Mouse (Mus musculus): ENCODE measurements around the gene Ksr2. TPM values are rescaled to one million over a fixed set of nuclear protein-coding genes. Genes with fewer than 3 reads are reported as not detected.

The Ksr2 gene
- polyA plus RNA-seq, 1 experiment from 2014 or later = 0.15 TPM

DNA sequence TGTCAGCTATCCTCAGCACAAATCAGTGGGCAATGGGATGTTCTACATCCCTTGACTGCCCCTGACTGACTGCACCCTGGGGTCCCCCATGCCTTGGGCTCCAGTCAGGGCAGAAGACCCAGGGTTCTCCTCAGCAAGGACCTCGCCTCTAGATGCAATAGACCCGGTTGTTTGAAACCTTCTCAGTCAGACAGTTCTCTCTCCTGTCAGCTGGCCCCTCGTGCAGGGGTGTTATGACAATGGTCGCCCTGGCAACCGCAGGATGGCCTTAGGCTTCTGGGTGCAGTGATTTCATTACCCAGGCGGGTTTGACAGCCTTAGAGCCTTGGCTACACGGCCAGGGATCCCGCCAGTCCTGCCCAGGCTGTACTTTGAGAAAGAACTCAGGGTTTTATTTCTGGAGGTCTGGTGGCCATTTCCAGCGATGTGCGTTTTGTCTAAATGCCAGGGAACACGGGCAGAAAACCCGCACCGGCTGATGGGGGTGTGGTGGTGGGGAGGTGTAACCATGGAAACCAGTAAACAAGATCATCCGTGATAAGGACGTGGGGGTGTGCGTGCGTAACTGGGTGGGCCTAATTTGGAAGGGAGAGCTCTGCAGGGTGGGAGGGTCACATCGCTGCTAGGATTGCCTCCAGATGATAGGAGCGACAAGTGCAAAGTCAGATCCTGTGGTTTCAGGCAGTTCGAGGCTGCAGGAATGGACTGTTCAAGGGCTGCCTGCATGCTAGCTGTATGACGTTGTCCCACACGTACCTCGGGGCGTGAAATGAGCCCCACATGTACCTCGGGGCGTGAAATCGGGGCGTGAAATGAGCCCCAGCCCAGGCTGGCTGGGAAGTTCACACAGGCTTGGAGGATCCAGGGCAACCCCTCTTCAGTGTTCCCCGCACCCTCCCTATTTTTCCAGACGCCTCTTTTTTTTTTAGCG lies 79.4 kb downstream of the Ksr2 start:
- Histone ChIP-seq H3K4me2 (replicated peaks) (peak overlapping the region; percentile 44), H3K36me3 (no peaks in the 10 kb centered on the region), H3K27me3 (peaks cover 2% of the 10 kb centered on the region; the same call in 1 of the 2 replicates), H3K27ac (no peak overlapping the region), H3K4me3 (no peak overlapping the region; the same call in 1 of the 2 replicates), H3K9me3 (no peaks in the 10 kb centered on the region), H3K9ac (0 out of 2 replicates have a peak overlapping the region, but pooled peaks have one; percentile 10), H3K4me1 (peaks cover 10% of the 10 kb centered on the region)
- no peak; the same call in 1 of the 2 replicates for ATAC-seq (ENCODE audit: low FRiP score, low read depth)
- WGBS = 24% methylated on average over 31 of the region's 31 CpGs

DNA sequence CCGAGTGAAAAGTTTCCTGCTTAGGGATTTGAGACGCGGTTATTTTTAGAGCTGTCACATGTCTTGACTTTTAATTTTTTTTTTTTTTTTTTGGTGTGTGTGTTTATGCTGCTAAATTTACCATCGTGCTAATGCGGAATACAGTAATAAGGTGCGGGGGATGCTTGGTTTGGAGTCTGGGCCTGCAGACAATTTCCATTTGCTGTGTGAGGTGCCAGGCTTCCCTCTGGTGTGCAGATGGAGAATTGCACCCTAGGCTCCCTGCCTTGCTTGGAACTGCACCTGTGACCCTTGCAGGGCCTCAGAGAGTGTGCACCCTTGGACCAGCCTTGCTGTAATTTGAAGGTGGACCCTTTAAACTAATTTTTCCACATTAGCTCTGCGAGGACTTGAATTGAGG lies 80.1 kb downstream of the Ksr2 start:
- H3K9ac ChIP-seq = no peak overlapping the region

DNA sequence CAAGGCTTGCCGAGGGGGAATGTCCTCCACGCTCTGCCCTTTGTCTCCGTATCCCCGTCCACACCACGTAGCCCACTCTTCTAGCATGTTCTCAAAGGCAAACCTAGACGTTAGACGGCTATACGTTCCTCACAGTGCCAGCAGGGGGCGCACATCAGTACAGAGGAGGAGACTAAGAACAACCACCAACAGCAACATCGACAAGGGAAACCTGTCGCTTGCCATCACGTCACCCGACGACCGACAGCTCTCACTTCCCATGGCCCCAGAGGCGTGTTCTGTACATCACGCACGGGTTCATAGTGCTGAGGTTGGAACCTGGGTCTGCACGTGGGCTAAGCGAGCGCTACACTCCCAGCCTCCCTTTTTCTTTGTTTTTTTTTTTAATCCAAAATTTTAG lies 83.3 kb downstream of the Ksr2 start:
- Histone ChIP-seq H3K27me3 (peaks cover 2% of the 10 kb centered on the region; the same call in 1 of the 2 replicates), H3K27ac (no peak overlapping the region), H3K9ac (no peak overlapping the region), H3K9me3 (no peaks in the 10 kb centered on the region), H3K36me3 (no peaks in the 10 kb centered on the region), H3K4me1 (peaks cover 10% of the 10 kb centered on the region), H3K4me2 (replicated peaks) (no peak overlapping the region), H3K4me3 (no peak overlapping the region)
- ATAC-seq (ENCODE audit: low FRiP score, low read depth) = no peak
- WGBS = 65% methylated on average over 21 of the region's 21 CpGs

More for the DNA sequence above, 80.1 kb downstream of the Ksr2 start:
- WGBS = 21% methylated on average over 7 of the region's 7 CpGs
- ATAC-seq (ENCODE audit: low FRiP score, low read depth) = peak; percentile 69; the same call in 1 of the 2 replicates
- Histone ChIP-seq H3K27ac (no peak overlapping the region), H3K4me3 (no peak overlapping the region), H3K27me3 (peaks cover 2% of the 10 kb centered on the region; the same call in 1 of the 2 replicates), H3K4me2 (replicated peaks) (peak overlapping the region; percentile 44), H3K9me3 (no peaks in the 10 kb centered on the region), H3K36me3 (no peaks in the 10 kb centered on the region), H3K4me1 (peaks cover 10% of the 10 kb centered on the region)

DNA sequence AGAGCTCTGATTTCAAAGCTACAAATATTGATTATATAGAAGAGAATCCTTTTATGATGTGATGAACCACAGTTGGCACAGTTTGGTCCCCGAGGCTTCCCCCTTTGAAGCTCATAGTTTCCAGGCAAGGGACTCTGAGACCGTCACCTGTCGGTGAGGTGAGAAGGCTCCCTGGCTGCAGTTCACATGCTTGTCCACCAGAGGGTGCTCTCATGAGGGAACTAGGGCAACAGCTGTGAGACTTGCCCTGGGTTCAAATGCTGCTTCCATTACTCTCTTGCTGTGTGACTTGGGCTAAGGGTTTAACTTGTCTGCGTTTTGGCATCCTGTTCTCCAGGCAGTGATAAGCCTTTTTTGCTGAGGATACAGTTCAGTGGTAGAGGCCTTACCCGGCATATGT lies 88.8 kb downstream of the Ksr2 start:
- H3K9me3 ChIP-seq = no peaks in the 10 kb centered on the region
- ATAC-seq (ENCODE audit: low FRiP score, low read depth) = no peak
- H3K36me3 ChIP-seq = no peaks in the 10 kb centered on the region
- H3K9ac ChIP-seq = no peak overlapping the region
- H3K4me1 ChIP-seq = no peaks in the 10 kb centered on the region
- no peak overlapping the region for H3K27ac ChIP-seq
- no peaks in the 10 kb centered on the region for H3K27me3 ChIP-seq
- 87% methylated on average over 5 of the region's 5 CpGs for WGBS
- no peak overlapping the region for H3K4me2 ChIP-seq (replicated peaks)
- H3K4me3 ChIP-seq = no peak overlapping the region

DNA sequence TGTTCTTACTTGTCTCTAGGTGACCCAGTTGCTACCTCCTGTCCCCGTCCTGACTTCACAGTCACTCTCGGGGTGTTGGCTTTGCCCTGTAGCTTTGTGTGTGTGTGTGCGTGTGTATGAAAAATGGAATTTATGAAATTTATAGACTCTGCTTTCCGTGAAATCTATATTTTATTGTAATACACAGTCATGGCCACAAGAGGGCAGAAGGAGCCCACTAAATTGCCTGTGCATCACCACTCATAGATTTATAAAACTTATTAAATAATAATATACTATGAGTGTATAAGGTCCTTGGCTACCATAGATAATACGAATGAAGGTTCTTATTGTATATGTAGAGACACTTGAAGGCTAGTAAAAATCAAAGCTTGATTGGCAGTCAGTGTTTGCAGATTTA lies 90.6 kb downstream of the Ksr2 start:
- Histone ChIP-seq H3K9me3 (no peaks in the 10 kb centered on the region), H3K36me3 (no peaks in the 10 kb centered on the region), H3K27me3 (no peaks in the 10 kb centered on the region), H3K4me3 (no peak overlapping the region), H3K9ac (no peak overlapping the region), H3K4me1 (no peaks in the 10 kb centered on the region), H3K4me2 (replicated peaks) (no peak overlapping the region), H3K27ac (no peak overlapping the region)
- 89% methylated on average over 5 of the region's 5 CpGs for WGBS
- no peak for ATAC-seq (ENCODE audit: low FRiP score, low read depth)

DNA sequence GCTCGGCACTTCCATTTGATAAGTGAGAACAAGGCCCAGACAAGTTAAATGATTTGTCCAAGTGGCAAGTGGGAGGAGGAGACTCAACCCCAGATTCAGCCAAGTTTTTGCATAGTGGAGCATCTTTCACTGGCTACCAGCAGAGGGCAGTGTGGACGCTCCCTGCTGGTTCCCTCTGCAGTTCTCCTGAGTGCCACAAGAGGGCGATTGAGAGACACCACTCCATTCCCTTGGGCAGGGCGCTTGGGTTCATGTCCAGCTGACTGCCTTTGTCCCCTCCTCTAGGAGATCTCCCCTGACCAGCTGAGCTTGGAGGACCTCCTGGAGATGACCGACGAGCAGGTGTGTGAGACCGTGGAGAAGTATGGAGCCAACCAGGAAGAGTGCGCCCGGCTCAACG lies 91.4 kb downstream of the Ksr2 start:
- WGBS = 71% methylated on average over 10 of the region's 10 CpGs
- no peaks in the 10 kb centered on the region for H3K9me3 ChIP-seq

DNA sequence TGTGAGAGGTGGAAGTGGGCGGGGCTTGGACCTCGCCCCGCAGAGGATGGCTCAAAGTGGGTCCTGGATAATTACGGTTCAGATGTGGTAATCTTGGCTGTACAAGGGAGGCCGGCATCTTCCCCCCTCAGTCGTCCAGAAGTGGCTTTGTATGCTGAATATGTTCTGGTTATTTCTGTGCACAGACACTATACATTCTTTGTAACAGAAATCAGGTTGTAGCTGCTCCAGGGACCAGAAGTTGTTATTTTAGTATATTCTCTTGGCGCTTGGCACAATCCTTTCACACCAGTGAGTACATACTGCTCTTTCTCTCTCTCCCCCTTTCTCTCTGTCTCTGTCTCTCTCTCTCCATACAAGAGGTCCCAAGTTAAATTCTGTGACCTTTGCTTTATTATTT lies 92.0 kb downstream of the Ksr2 start:
- no peaks in the 10 kb centered on the region for H3K36me3 ChIP-seq
- WGBS = 82% methylated on average over 7 of the region's 7 CpGs
- H3K27me3 ChIP-seq = no peaks in the 10 kb centered on the region
- no peak overlapping the region for H3K9ac ChIP-seq
- no peak overlapping the region for H3K4me2 ChIP-seq (replicated peaks)
- ATAC-seq (ENCODE audit: low FRiP score, low read depth) = no peak
- H3K4me3 ChIP-seq = no peak overlapping the region
- no peak overlapping the region for H3K27ac ChIP-seq
- H3K9me3 ChIP-seq = no peaks in the 10 kb centered on the region
- peaks cover 4% of the 10 kb centered on the region; the same call in 1 of the 2 replicates for H3K4me1 ChIP-seq

More for the DNA sequence above, 91.4 kb downstream of the Ksr2 start:
- ATAC-seq (ENCODE audit: low FRiP score, low read depth) = no peak
- no peak overlapping the region for H3K4me2 ChIP-seq (replicated peaks)
- H3K27me3 ChIP-seq = no peaks in the 10 kb centered on the region
- no peak overlapping the region for H3K9ac ChIP-seq
- peaks cover 4% of the 10 kb centered on the region; the same call in 1 of the 2 replicates for H3K4me1 ChIP-seq
- H3K36me3 ChIP-seq = no peaks in the 10 kb centered on the region
- no peak overlapping the region for H3K27ac ChIP-seq
- no peak overlapping the region for H3K4me3 ChIP-seq

DNA sequence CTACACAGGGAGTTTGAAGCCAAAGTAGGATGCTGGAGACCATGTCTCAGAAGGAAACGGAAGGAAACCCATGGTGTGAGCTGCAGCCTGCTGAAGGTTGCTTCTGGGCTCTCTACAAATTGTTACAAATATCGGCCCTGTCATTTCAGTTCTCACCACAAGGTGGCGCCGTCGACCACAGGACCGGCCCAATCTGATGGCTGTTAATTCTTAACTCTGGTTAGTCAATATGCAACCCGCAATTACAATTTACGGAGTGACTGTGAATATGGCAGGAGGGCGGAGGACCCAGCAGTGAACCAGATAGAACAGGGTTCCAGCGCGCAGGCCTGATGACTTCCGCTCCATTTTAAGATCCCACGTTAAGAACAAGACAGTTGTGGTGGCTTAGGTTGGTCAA lies 92.6 kb downstream of the Ksr2 start:
- no peak overlapping the region for H3K4me2 ChIP-seq (replicated peaks)
- H3K9ac ChIP-seq = no peak overlapping the region
- H3K27ac ChIP-seq = no peak overlapping the region
- no peak overlapping the region for H3K4me3 ChIP-seq
- ATAC-seq (ENCODE audit: low FRiP score, low read depth) = no peak
- H3K9me3 ChIP-seq = no peaks in the 10 kb centered on the region
- H3K36me3 ChIP-seq = no peaks in the 10 kb centered on the region
- H3K27me3 ChIP-seq = no peaks in the 10 kb centered on the region
- 30% methylated on average over 13 of the region's 13 CpGs for WGBS
- peaks cover 4% of the 10 kb centered on the region; the same call in 1 of the 2 replicates for H3K4me1 ChIP-seq

DNA sequence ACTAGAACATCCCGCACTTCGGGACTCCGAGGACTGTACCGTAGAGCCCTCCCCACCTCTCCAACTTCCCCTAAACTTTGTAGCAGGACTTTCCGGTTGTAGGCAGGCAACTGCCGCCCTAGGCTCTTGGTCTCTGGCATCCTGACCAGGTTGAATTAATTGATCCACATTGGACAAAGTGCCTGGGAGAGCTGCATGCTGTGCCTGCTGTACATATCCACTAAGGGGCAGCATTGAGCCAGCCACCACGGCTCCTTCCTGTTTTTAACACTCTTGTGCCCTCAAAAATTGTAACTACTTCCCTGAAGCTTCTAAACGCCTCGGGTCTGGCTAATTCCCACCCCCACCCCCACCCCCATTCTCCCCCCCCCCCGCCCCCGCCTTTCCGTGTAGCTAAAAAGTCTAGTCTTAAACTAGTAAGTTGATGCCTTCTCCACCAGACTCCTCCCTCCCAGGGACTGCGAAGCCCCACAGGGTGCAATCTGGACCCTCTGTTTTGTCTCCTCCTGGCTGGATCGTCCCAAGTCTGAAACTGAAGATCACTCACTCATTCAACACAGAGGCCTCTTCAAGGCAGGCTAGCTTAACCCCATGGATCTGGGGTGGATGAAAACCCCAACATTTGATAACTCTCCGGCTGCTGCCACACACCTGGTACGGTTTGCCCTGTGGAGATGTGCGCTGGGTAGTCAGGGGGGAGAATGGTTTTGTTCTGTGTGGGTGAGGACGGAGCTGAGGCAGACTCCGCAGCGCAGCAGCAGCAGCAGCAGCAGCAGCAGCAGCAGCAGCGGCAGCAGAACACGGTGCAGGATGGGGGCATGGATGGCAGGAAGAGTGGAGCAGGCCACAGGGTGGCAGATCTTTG lies 95.9 kb downstream of the Ksr2 start:
- Histone ChIP-seq H3K4me3 (peak overlapping the region; percentile 20), H3K9ac (peak overlapping the region; percentile 53)
- peak; percentile 22; the same call in 1 of the 2 replicates for ATAC-seq (ENCODE audit: low FRiP score, low read depth)

DNA sequence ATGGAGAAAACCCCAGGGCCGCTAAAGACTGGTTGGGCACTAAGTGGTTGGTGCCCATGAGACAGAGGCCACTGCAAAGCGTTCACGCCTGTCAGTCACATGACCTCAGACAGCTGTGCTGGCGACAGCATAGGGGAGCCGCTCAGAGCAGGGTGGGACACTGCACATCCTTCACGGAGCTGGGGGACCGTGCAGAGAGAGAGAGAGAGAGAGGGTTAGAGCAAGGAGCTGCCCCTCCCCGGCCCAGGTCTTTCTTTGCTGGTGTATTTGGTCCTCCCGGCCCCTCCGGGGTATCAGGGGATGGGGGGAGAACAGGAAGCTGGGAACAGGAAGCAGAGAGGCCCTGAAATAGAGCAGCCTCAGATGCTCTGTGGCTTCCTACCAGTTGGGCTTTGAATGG lies 97.1 kb downstream of the Ksr2 start:
- Histone ChIP-seq H3K27me3 (no peaks in the 10 kb centered on the region), H3K9ac (no peak overlapping the region), H3K36me3 (no peaks in the 10 kb centered on the region), H3K4me2 (replicated peaks) (no peak overlapping the region), H3K4me1 (peaks cover 4% of the 10 kb centered on the region; the same call in 1 of the 2 replicates), H3K4me3 (no peak overlapping the region), H3K9me3 (no peaks in the 10 kb centered on the region), H3K27ac (no peak overlapping the region)
- ATAC-seq (ENCODE audit: low FRiP score, low read depth) = no peak
- WGBS = 65% methylated on average over 10 of the region's 10 CpGs

More for the DNA sequence above, 95.9 kb downstream of the Ksr2 start:
- no peak overlapping the region for H3K27ac ChIP-seq
- H3K36me3 ChIP-seq = no peaks in the 10 kb centered on the region
- H3K9me3 ChIP-seq = no peaks in the 10 kb centered on the region
- H3K4me2 ChIP-seq (replicated peaks) = peak overlapping the region; percentile 49
- H3K27me3 ChIP-seq = no peaks in the 10 kb centered on the region
- whole genome bisulfite sequencing = 32% methylated on average over 22 of the region's 22 CpGs
- peaks cover 4% of the 10 kb centered on the region; the same call in 1 of the 2 replicates for H3K4me1 ChIP-seq

DNA sequence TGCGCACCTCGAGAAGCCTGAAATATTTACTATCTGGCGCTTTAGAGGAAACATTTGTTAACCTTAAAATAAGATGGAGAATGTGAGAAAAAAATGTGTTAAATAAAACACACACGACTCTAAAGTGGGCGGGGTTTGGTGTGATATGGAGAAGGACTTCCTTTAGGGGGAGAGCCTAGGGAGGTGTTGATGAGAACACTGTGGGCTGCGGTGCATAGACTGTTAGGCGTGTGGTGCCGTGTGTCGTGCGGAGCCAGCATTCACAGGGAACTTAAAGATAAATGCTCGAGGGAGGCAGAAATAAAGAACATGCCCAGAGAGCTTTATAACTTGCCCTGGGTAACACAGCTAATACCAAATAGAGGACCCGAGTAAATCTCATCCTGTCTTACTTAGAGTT lies 101.6 kb downstream of the Ksr2 start:
- Histone ChIP-seq H3K9me3 (no peaks in the 10 kb centered on the region), H3K4me2 (replicated peaks) (no peak overlapping the region), H3K27ac (no peak overlapping the region), H3K36me3 (no peaks in the 10 kb centered on the region), H3K4me1 (peaks cover 4% of the 10 kb centered on the region), H3K4me3 (no peak overlapping the region), H3K27me3 (peaks cover 3% of the 10 kb centered on the region; the same call in 1 of the 2 replicates), H3K9ac (no peak overlapping the region)
- 89% methylated on average over 12 of the region's 12 CpGs for WGBS
- ATAC-seq (ENCODE audit: low FRiP score, low read depth) = no peak

DNA sequence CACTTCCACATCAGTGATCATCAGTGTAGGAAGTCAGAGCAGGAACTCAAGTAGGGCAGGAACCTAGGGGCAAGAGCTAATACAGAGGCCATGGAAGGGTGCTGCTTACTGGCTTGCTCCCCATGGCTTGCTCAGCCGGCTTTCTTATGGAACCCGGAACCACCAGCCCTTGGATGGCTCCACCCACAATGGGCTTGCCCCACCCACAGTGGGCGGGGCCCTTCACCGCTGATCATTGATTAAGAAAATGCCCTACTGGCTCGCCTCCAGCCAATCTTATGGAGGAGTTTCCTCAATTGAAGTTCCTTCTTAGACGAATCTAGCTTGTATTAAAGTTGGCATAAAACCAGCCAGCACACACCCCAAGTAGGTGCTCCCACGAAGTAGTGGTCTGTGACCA lies 102.1 kb downstream of the Ksr2 start:
- no peak overlapping the region for H3K4me2 ChIP-seq (replicated peaks)
- peaks cover 4% of the 10 kb centered on the region for H3K4me1 ChIP-seq
- no peaks in the 10 kb centered on the region for H3K9me3 ChIP-seq
- H3K4me3 ChIP-seq = no peak overlapping the region
- peaks cover 3% of the 10 kb centered on the region; the same call in 1 of the 2 replicates for H3K27me3 ChIP-seq
- ATAC-seq (ENCODE audit: low FRiP score, low read depth) = no peak
- no peak overlapping the region for H3K27ac ChIP-seq
- no peak overlapping the region for H3K9ac ChIP-seq
- no peaks in the 10 kb centered on the region for H3K36me3 ChIP-seq
- 71% methylated on average over 7 of the region's 7 CpGs for WGBS
